In the genomic region with DNA sequence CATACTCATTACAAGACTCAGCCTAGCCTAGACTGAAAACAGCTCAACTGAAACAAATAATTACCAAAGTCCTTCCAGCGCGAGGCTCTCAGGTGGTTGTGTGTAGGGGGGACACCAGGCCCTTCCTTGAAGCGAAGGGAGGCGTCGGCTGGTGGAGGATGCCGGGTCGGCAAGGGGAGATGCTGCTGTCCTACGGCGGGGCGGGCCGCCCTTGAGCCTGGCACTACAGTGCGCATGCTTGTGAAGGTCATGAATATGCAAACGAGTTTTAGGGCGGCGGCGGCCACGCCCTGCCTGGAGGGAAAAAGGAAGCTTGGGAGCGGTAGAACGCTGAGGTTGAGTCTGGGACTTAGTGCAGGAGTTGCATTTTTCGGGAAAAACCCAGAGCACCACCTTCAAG, we compare ENCODE assay signal across 8 mouse cellular contexts. TPM values are rescaled to one million over a fixed set of nuclear protein-coding genes. Genes with fewer than 3 reads are reported as not detected.
DNase-seq lines count a peak whose midpoint lies in the region; ATAC-seq and TF ChIP-seq lines count a peak whose summit lies in the region.

No protein-coding gene starts in this region.

- H3K36me3 ChIP-seq in C2C12 (ENCODE audit: control insufficient read depth, insufficient read depth), result no peaks in the 10 kb centered on the region
- no peaks in the 10 kb centered on the region for H3K36me3 ChIP-seq in forebrain, embryonic 12.5 days (replicated peaks)
- H3K36me3 ChIP-seq in heart, postnatal 0 days (replicated peaks; ENCODE audit: control insufficient read depth, insufficient read depth, low read length), result no peaks in the 10 kb centered on the region
- H3K36me3 ChIP-seq in lung, postnatal 0 days (ENCODE audit: insufficient read depth, low read length), result no peaks in the 10 kb centered on the region

- H3ac ChIP-seq in C2C12 (ENCODE audit: control insufficient read depth, insufficient read length, low read depth), result peak overlapping the region; percentile 46

- peaks cover 78% of the 10 kb centered on the region for H3K4me1 ChIP-seq in forebrain, embryonic 12.5 days
- peaks cover 32% of the 10 kb centered on the region for H3K4me1 ChIP-seq in heart, postnatal 0 days (ENCODE audit: control insufficient read depth, insufficient read depth)
- 0 out of 2 replicates have a peak, but pooled peaks cover 4% of the 10 kb centered on the region for H3K4me1 ChIP-seq in lung, postnatal 0 days (ENCODE audit: insufficient read depth, low read depth, low read length)

- peak; percentile 58 for ATAC-seq in forebrain, embryonic 12.5 days (ENCODE audit: low FRiP score)
- ATAC-seq in heart, postnatal 0 days (ENCODE audit: insufficient read depth, low read depth), result peak; percentile 80
- peak; percentile 63 for ATAC-seq in lung, postnatal 0 days

- no peak overlapping the region for H3K4me3 ChIP-seq in C2C12 (ENCODE audit: insufficient read depth, poor library complexity, severe bottlenecking)
- peak overlapping the region; percentile 29 for H3K4me3 ChIP-seq in forebrain, embryonic 12.5 days (replicated peaks)
- H3K4me3 ChIP-seq in heart, postnatal 0 days (ENCODE audit: low read depth, low read length), result peak overlapping the region; percentile 41
- no peak overlapping the region for H3K4me3 ChIP-seq in lung, postnatal 0 days (ENCODE audit: low read depth, low read length)

- peak overlapping the region; percentile 43 for H3K9ac ChIP-seq in forebrain, embryonic 12.5 days
- H3K9ac ChIP-seq in heart, postnatal 0 days (replicated peaks; ENCODE audit: low read depth, low read length), result peak overlapping the region; percentile 4; the same call in 1 of the 2 replicates
- H3K9ac ChIP-seq in lung, postnatal 0 days (replicated peaks; ENCODE audit: low read depth), result no peak overlapping the region

- TF ChIP-seq CTCF in C2C12 (IDR thresholded peaks at IDR 0.05; ENCODE audit: control insufficient read depth, insufficient read depth, insufficient read length), result no peak
- TF ChIP-seq CTCF in heart, postnatal 0 days (IDR thresholded peaks at IDR 0.05; ENCODE audit: low read depth), result no peak
- no peak for TF ChIP-seq CTCF in lung, postnatal 0 days (IDR thresholded peaks at IDR 0.05)

- peak overlapping the region; percentile 78; the same call in 1 of the 2 replicates for H3K27ac ChIP-seq in forebrain, embryonic 12.5 days
- 0 out of 2 replicates have a peak overlapping the region, but pooled peaks have one; percentile 8 for H3K27ac ChIP-seq in heart, postnatal 0 days (ENCODE audit: low read depth)
- H3K27ac ChIP-seq in lung, postnatal 0 days (ENCODE audit: low read length), result no peak overlapping the region

- under 1% methylated on average over 20 of the region's 20 CpGs for WGBS in forebrain, embryonic 12.5 days
- WGBS in heart, postnatal 0 days, result 3% methylated on average over 20 of the region's 20 CpGs
- under 1% methylated on average over 20 of the region's 20 CpGs for WGBS in lung, postnatal 0 days

- no peaks in the 10 kb centered on the region for H3K79me3 ChIP-seq in C2C12 (ENCODE audit: low read depth)

- DNase-seq in adrenal gland, postnatal 25 days, result peak; percentile 77
- DNase-seq in heart, postnatal 0 days (ENCODE audit: low spot score), result peak; percentile 75
- peak; percentile 79 to 88 for DNase-seq in kidney, postnatal 25 days
- DNase-seq in lung, postnatal 0 days (ENCODE audit: low spot score), result peak; percentile 84
- DNase-seq in retina, postnatal 1 day, result peak; percentile 79
- peak; percentile 78 for DNase-seq in thymus, postnatal 4 days

- TF ChIP-seq EP300 in heart, postnatal 0 days (IDR thresholded peaks at IDR 0.05; ENCODE audit: low read depth), result no peak
- no peak for TF ChIP-seq EP300 in lung, postnatal 0 days (IDR thresholded peaks at IDR 0.05)

- H3K79me2 ChIP-seq in C2C12 (ENCODE audit: control insufficient read depth, insufficient read depth), result no peaks in the 10 kb centered on the region

- peak overlapping the region; percentile 60 for H3K4me2 ChIP-seq in forebrain, embryonic 12.5 days
- peak overlapping the region; percentile 60 for H3K4me2 ChIP-seq in heart, postnatal 0 days (ENCODE audit: low read depth, low read length)
- H3K4me2 ChIP-seq in lung, postnatal 0 days (replicated peaks; ENCODE audit: low read depth, low read length), result peak overlapping the region; percentile 49

- peaks cover 3% of the 10 kb centered on the region for H3K27me3 ChIP-seq in C2C12 (ENCODE audit: control insufficient read depth, insufficient read depth, insufficient read length)
- H3K27me3 ChIP-seq in forebrain, embryonic 12.5 days, result peaks cover 53% of the 10 kb centered on the region
- H3K27me3 ChIP-seq in heart, postnatal 0 days (ENCODE audit: control insufficient read depth, insufficient read depth, low read length), result no peaks in the 10 kb centered on the region
- no peaks in the 10 kb centered on the region for H3K27me3 ChIP-seq in lung, postnatal 0 days (replicated peaks; ENCODE audit: insufficient read depth, low read length)

- H3K9me3 ChIP-seq in forebrain, embryonic 12.5 days, result no peaks in the 10 kb centered on the region
- no peaks in the 10 kb centered on the region for H3K9me3 ChIP-seq in heart, postnatal 0 days (replicated peaks; ENCODE audit: control insufficient read depth, low read length)
- no peaks in the 10 kb centered on the region for H3K9me3 ChIP-seq in lung, postnatal 0 days (ENCODE audit: low read length)

TF ChIP-seq in C2C12, 6 proteins besides CTCF, POLR2A, EP300 and RAD21:
- TF ChIP-seq MYOD1 (IDR thresholded peaks at IDR 0.05; ENCODE audit: control insufficient read depth, insufficient read length, low read depth), result no peak
- TF ChIP-seq CEBPB (IDR thresholded peaks at IDR 0.05; ENCODE audit: low read depth), result no peak
- TF ChIP-seq MAX (IDR thresholded peaks at IDR 0.05), result no peak
- no peak for TF ChIP-seq USF1 (IDR thresholded peaks at IDR 0.05; ENCODE audit: low read depth)
- no peak for TF ChIP-seq MYOG (IDR thresholded peaks at IDR 0.05; ENCODE audit: control insufficient read depth, extremely low read depth, insufficient read length)
- TF ChIP-seq FOSL1 (IDR thresholded peaks at IDR 0.05; ENCODE audit: insufficient read depth, low read length, poor library complexity, severe bottlenecking), result no peak

RNA-seq across cellular contexts. Expression of gene Flrt1, which starts 38.3 kb away (rescaled TPM):
- 0.08 TPM for polyA plus RNA-seq in C2C12 (2012; fragmentation: generic; extraction: Trizol)
- total RNA-seq in adrenal gland, postnatal 25 days (2021), result 1.6 and 2.0 TPM in 2 replicates
- polyA plus RNA-seq in forebrain, embryonic 12.5 days (2016; fragmentation: Nextera tagmentation; extraction: Ambion mirVana), result 7.3 and 8.0 TPM in 2 replicates
- 0.23 and 0.89 TPM in 2 replicates for total RNA-seq in heart, postnatal 0 days (2014; rRNA removed; ENCODE audit: low replicate concordance)
- 1.0 TPM in 2 replicates for polyA plus RNA-seq in heart, postnatal 0 days (2015; fragmentation: Nextera tagmentation; extraction: Ambion mirVana)
- 0.17 and 0.19 TPM in 2 replicates for polyA plus RNA-seq in lung, postnatal 0 days (2015; fragmentation: Nextera tagmentation; extraction: Ambion mirVana)

Comparison
In these comparisons a context has a peak if more than half of its experiments do, and no peak if none do; other contexts are left out.
1. H3K4me3 ChIP-seq: peak in forebrain, embryonic 12.5 days (single experiment) and heart, postnatal 0 days (single experiment); none in C2C12 (single experiment) and lung, postnatal 0 days (single experiment).
2. Peak in every context shown above with its lines, with median percentiles within 50 percentile points of each other: DNase-seq, ATAC-seq and H3K4me2 ChIP-seq.